Mouse (Mus musculus): ENCODE measurements around the gene Dand5.

GRCm38 (mm10) chr8:84789345-84789744 is 33.3 kb downstream of the Dand5 start:
- TF ChIP-seq CTCF (conservative IDR thresholded peaks at IDR 0.05; ENCODE audit: low read length), result no peak
- TF ChIP-seq NANOG (IDR thresholded peaks at IDR 0.05; ENCODE audit: borderline replicate concordance, low read length), result no peak
